Mouse (Mus musculus) hindbrain, embryonic 16.5 days (tissue): ENCODE measurements around the gene Cbr4. TPM values are rescaled to one million over a fixed set of nuclear protein-coding genes. Genes with fewer than 3 reads are reported as not detected.

Experiments
- ATAC-seq: fragments of 200-750 bp; cut with Nextera tagmentation; 2 replicates; pipeline ENCODE4 v1.8.0; 2017; ENCODE audit warnings: moderate TSS enrichment, moderate library complexity
- H3K27ac ChIP-seq: fragments of 300-500 bp; sonication (generic); 2 replicates; pipeline ENCODE4 v1.5.1; 2014; ENCODE audit warnings: low read depth, mild to moderate bottlenecking, control low read depth, low read length, moderate library complexity
- H3K27me3 ChIP-seq: fragments of 300-500 bp; sonication (generic); replicated peaks from 2 replicates; pipeline ENCODE4 v1.6.1; 2014; ENCODE audit warnings: low read length; ENCODE audit not compliant: control insufficient read depth, insufficient read depth
- H3K36me3 ChIP-seq: fragments of 300-500 bp; sonication (generic); 2 replicates; pipeline ENCODE4 v1.6.1; 2014; ENCODE audit warnings: mild to moderate bottlenecking, low read length, moderate library complexity, mixed read lengths; ENCODE audit not compliant: control insufficient read depth, insufficient read depth
- H3K4me1 ChIP-seq: fragments of 300-500 bp; sonication (generic); 2 replicates; pipeline ENCODE4 v1.6.1; 2014; ENCODE audit warnings: low read depth, low read length; ENCODE audit not compliant: control insufficient read depth, insufficient read depth
- H3K4me2 ChIP-seq: fragments of 300-500 bp; sonication (generic); 2 replicates; pipeline ENCODE4 v1.6.1; 2014; ENCODE audit warnings: mild to moderate bottlenecking, low read length, control low read depth, moderate library complexity
- H3K4me3 ChIP-seq: fragments of 300-500 bp; sonication (generic); 2 replicates; pipeline ENCODE4 v1.5.1; 2014; ENCODE audit warnings: mild to moderate bottlenecking, low read length, control low read depth, moderate library complexity
- H3K9ac ChIP-seq: fragments of 300-500 bp; sonication (generic); 2 replicates; pipeline ENCODE4 v1.6.1; 2014; ENCODE audit warnings: low read depth, mild to moderate bottlenecking, control low read depth, low read length, moderate library complexity
- H3K9me3 ChIP-seq: fragments of 300-500 bp; sonication (generic); 2 replicates; pipeline ENCODE4 v1.6.1; 2014; ENCODE audit warnings: mild to moderate bottlenecking, low read length, moderate library complexity; ENCODE audit not compliant: control insufficient read depth
- WGBS: fragments of 180-500 bp; shearing (Covaris S2); extraction: QIAGEN DNeasy Blood & Tissue Kit; methylation state at CpG from one replicate; pipeline ENCODE4 v1.1.7; 2014; 5-methylcytosine and 5-hydroxymethylcytosine counted together
- polyA plus RNA-seq: library from polyadenylated mRNA; unstranded; fragments of >200 nt; fragmentation: Nextera tagmentation; extraction: Ambion mirVana; gene quantifications from 2 replicates; pipeline ENCODE4 v1.2.1, GENCODE M21; 2015

The Cbr4 gene
- polyA plus RNA-seq, 1 experiment from 2014 or later = 19.7 TPM

DNA sequence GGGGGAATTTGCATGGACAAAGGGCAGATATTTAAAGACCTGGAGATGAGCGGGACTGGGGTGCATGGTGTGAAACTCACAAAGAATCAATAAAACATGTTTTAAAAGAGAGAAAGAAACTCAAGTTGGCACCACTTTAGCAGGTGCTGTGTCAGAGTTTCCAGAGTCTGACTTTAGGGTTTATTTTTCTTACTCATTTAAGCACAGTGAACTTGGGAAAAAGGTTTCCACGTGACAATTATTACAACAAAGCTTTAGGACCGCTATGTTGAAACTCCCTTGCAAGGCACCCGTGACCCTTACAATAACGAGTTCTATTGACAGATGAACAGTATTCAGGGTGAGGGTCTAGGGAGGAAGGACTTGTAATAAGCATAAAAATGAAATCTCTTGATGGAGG, 25.3 kb upstream of the Cbr4 start:
- WGBS = 85% methylated on average over 5 of the region's 5 CpGs
- ATAC-seq = no peak

DNA sequence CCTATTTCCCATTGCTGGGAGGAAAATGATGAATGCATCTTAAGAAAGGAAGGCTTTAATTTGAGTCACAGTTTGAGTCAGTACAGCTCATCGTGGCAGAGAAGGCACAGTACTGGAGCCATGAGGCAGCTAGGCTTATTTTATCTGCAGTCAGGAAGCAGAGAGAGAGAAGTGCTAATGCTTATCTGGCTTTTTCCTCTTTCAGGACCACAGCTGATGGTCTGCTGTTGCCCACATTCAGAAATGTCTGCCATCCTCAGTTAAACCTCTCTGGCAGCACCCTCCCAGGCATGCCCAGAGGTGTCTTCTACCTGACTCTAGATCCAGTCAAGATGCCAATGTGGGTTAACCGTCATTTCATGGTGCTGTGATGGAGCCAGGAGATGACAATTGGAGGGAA, 23.1 kb upstream of the Cbr4 start:
- Histone ChIP-seq H3K4me2 (no peak overlapping the region), H3K4me3 (no peak overlapping the region), H3K27ac (no peak overlapping the region), H3K4me1 (peaks cover 4% of the 10 kb centered on the region; the same call in 1 of the 2 replicates), H3K27me3 (no peaks in the 10 kb centered on the region), H3K36me3 (no peaks in the 10 kb centered on the region), H3K9me3 (no peaks in the 10 kb centered on the region), H3K9ac (no peak overlapping the region)
- 71% methylated on average over 2 of the region's 2 CpGs for WGBS
- ATAC-seq = no peak

More for the DNA sequence above, 25.3 kb upstream of the Cbr4 start:
- Histone ChIP-seq H3K4me1 (no peaks in the 10 kb centered on the region), H3K9me3 (no peaks in the 10 kb centered on the region), H3K36me3 (no peaks in the 10 kb centered on the region), H3K27ac (no peak overlapping the region), H3K9ac (no peak overlapping the region), H3K27me3 (no peaks in the 10 kb centered on the region), H3K4me3 (no peak overlapping the region), H3K4me2 (no peak overlapping the region)

GRCm38 (mm10) chr8:61466696-61467552, 20.6 kb upstream of the Cbr4 start:
- H3K4me3 ChIP-seq = no peak overlapping the region
- H3K36me3 ChIP-seq = no peaks in the 10 kb centered on the region
- no peak overlapping the region for H3K4me2 ChIP-seq
- no peak overlapping the region for H3K27ac ChIP-seq
- H3K27me3 ChIP-seq = no peaks in the 10 kb centered on the region
- no peaks in the 10 kb centered on the region for H3K9me3 ChIP-seq
- H3K9ac ChIP-seq = no peak overlapping the region
- 69% methylated on average over 15 of the region's 15 CpGs for WGBS
- peaks cover 4% of the 10 kb centered on the region; the same call in 1 of the 2 replicates for H3K4me1 ChIP-seq
- peak; percentile 63 for ATAC-seq

- no peak overlapping the region for H3K4me3 ChIP-seq
- no peaks in the 10 kb centered on the region for H3K9me3 ChIP-seq
- no peak overlapping the region for H3K27ac ChIP-seq
- WGBS = 80% methylated on average over 3 of the region's 3 CpGs
- H3K36me3 ChIP-seq = no peaks in the 10 kb centered on the region
- ATAC-seq = no peak
- no peak overlapping the region for H3K4me2 ChIP-seq
- H3K9ac ChIP-seq = no peak overlapping the region
- no peaks in the 10 kb centered on the region for H3K27me3 ChIP-seq
- peaks cover 4% of the 10 kb centered on the region; the same call in 1 of the 2 replicates for H3K4me1 ChIP-seq
These were observed 20.1 kb upstream of the Cbr4 start for GRCm38 (mm10) chr8:61467553-61467815.

DNA sequence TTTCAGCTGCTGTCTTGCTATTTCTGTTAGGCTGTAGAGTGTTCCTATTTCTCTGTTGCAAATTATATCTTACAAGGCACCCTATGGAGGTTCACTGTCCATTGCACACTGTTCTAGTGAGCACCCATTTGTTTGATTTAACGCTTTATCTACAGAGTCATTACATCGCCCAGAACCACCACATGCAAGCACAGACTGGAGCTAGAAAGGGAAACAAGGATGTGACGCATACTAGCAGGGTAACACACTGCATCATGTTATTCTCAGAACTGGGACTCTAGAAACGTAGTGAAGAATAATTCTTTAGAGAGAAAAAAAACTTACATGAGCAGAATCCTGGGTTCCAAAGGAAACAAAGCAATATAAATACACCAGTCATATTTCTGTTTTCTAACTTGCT, 17.3 kb upstream of the Cbr4 start:
- Histone ChIP-seq H3K27me3 (no peaks in the 10 kb centered on the region), H3K27ac (no peak overlapping the region)

GRCm38 (mm10) chr8:61475251-61475673, 12.3 kb upstream of the Cbr4 start:
- ATAC-seq = no peak
- H3K4me2 ChIP-seq = no peak overlapping the region
- no peak overlapping the region for H3K4me3 ChIP-seq
- H3K27ac ChIP-seq = no peak overlapping the region
- no peaks in the 10 kb centered on the region for H3K36me3 ChIP-seq
- no peak overlapping the region for H3K9ac ChIP-seq
- WGBS = 67% methylated on average over 6 of the region's 6 CpGs
- no peaks in the 10 kb centered on the region for H3K4me1 ChIP-seq
- H3K9me3 ChIP-seq = no peaks in the 10 kb centered on the region
- no peaks in the 10 kb centered on the region for H3K27me3 ChIP-seq

More for the DNA sequence above, 17.3 kb upstream of the Cbr4 start:
- WGBS = 81% methylated on average over 4 of the region's 4 CpGs
- H3K9ac ChIP-seq = no peak overlapping the region
- H3K4me3 ChIP-seq = no peak overlapping the region
- no peaks in the 10 kb centered on the region for H3K36me3 ChIP-seq
- H3K4me1 ChIP-seq = peaks cover 4% of the 10 kb centered on the region; the same call in 1 of the 2 replicates
- no peak for ATAC-seq
- H3K4me2 ChIP-seq = no peak overlapping the region
- no peaks in the 10 kb centered on the region for H3K9me3 ChIP-seq

DNA sequence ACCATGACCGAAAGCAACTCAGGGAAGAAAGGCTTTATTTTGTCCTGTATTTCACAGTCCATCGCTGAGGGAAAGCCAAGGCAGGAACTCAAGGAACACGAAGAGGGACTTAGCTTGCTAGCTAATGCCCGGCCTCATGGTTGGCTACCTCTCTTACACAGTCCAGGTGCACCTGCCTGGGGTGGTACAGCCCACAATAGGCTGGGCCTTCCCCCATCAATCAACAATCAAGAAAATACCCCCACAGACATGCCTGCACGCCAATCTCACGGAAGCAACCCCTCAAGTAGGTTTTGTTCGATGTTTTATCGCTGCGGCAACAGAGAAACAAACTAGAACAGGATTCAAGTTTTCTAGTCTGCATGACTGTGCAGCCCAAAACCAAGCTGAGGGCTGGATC, 11.4 kb upstream of the Cbr4 start:
- Histone ChIP-seq H3K4me2 (no peak overlapping the region), H3K36me3 (no peaks in the 10 kb centered on the region), H3K9ac (no peak overlapping the region), H3K4me3 (no peak overlapping the region), H3K9me3 (no peaks in the 10 kb centered on the region), H3K27me3 (no peaks in the 10 kb centered on the region), H3K27ac (no peak overlapping the region), H3K4me1 (no peaks in the 10 kb centered on the region)
- ATAC-seq = no peak
- WGBS = 84% methylated on average over 9 of the region's 9 CpGs

DNA sequence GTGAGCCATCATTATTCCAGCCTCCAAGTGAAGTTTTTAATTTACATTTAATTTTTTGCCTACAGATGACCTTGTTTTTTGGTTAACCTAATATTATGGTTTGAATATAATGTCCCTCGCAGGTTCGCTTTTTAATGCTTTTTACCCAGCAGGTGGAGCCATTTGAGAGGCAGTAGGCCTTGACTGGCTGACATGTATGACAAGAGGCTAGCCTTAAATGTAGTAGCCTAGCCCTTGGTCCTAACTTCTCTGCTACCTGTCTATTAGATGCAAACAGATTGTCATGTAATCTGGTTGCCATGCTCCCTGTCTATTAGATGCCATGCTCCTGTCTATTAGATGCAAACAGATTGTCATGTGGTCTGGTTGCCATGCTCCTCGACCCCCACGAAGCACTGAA, 9.4 kb upstream of the Cbr4 start:
- no peak overlapping the region for H3K4me3 ChIP-seq
- H3K9me3 ChIP-seq = no peaks in the 10 kb centered on the region
- H3K27ac ChIP-seq = no peak overlapping the region
- no peak for ATAC-seq
- no peak overlapping the region for H3K9ac ChIP-seq
- 92% methylated on average over 4 of the region's 4 CpGs for WGBS
- no peaks in the 10 kb centered on the region for H3K27me3 ChIP-seq
- no peaks in the 10 kb centered on the region for H3K4me1 ChIP-seq
- no peaks in the 10 kb centered on the region for H3K36me3 ChIP-seq
- no peak overlapping the region for H3K4me2 ChIP-seq

DNA sequence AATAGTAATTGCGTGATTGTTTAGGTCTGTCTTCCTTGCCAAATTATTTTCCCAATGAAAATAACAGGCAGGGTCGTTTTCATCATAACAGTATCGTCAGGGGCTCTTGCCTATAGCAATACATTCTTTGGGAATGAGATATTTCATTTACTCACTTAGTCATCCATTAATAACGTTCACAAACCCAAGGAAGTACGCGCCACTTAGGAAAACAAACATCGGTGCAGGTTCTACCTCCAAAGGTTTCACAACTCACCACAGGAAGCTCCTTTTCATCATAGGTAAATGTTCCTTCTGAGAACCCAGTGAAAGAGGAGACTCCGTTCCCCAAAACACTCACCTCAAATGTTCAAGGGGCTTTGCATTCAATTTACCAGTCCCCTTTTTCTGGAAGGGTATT, 8.7 kb upstream of the Cbr4 start:
- Histone ChIP-seq H3K4me2 (no peak overlapping the region), H3K27ac (no peak overlapping the region), H3K9ac (no peak overlapping the region), H3K4me3 (no peak overlapping the region), H3K36me3 (no peaks in the 10 kb centered on the region), H3K9me3 (no peaks in the 10 kb centered on the region), H3K27me3 (no peaks in the 10 kb centered on the region), H3K4me1 (no peaks in the 10 kb centered on the region)
- ATAC-seq = no peak
- WGBS = 79% methylated on average over 8 of the region's 8 CpGs
